Mouse (Mus musculus): ENCODE data around the gene Eif4g3. TPM values are rescaled to one million over a fixed set of nuclear protein-coding genes. Genes with fewer than 3 reads are reported as not detected.

The Eif4g3 gene
- total and polyA plus RNA-seq, 3 experiments: 29.1 to 43.7 (median 39.7) TPM

GRCm38 (mm10) chr4:138163836-138164235 lies 171.0 kb downstream of the Eif4g3 start:
- H3K27ac ChIP-seq: no peak overlapping the region
- no peak for DNase-seq
- H3K36me3 ChIP-seq (ENCODE audit: control insufficient read depth, insufficient read depth, low read length): peaks cover 3% of the 10 kb centered on the region; the same call in 1 of the 2 replicates
- H3K27me3 ChIP-seq (ENCODE audit: control insufficient read depth, insufficient read depth, low read length): no peaks in the 10 kb centered on the region
- H3K9ac ChIP-seq (ENCODE audit: low read depth, low read length): no peak overlapping the region
- H3K4me3 ChIP-seq: no peak overlapping the region
- H3K4me1 ChIP-seq (ENCODE audit: control insufficient read depth, insufficient read depth, low read length): peaks cover 3% of the 10 kb centered on the region
- intact Hi-C loops (cut with DNase I): no loop called here
- TF ChIP-seq POLR2A (IDR thresholded peaks at IDR 0.05; ENCODE audit: insufficient read depth, low read depth, low read length) (no peak), EP300 (IDR thresholded peaks at IDR 0.05; ENCODE audit: insufficient read depth, low read depth, low read length) (no peak), CTCF (IDR thresholded peaks at IDR 0.05) (no peak)
- WGBS: 49% methylated on average over 2 of the region's 2 CpGs
- no peaks in the 10 kb centered on the region for H3K79me2 ChIP-seq (replicated peaks; ENCODE audit: control insufficient read depth, insufficient read depth, low read length)

GRCm38 (mm10) chr4:138164860-138165259 lies 172.0 kb downstream of the Eif4g3 start:
- WGBS: 88% methylated on average over 2 of the region's 2 CpGs
- H3K9ac ChIP-seq (ENCODE audit: low read depth, low read length): no peak overlapping the region
- intact Hi-C loops (cut with DNase I): no loop called here
- H3K79me2 ChIP-seq (replicated peaks; ENCODE audit: control insufficient read depth, insufficient read depth, low read length): no peaks in the 10 kb centered on the region
- DNase-seq: no peak
- H3K27me3 ChIP-seq (ENCODE audit: control insufficient read depth, insufficient read depth, low read length): no peaks in the 10 kb centered on the region
- TF ChIP-seq EP300 (IDR thresholded peaks at IDR 0.05; ENCODE audit: insufficient read depth, low read depth, low read length): no peak
- no peak for TF ChIP-seq POLR2A (IDR thresholded peaks at IDR 0.05; ENCODE audit: insufficient read depth, low read depth, low read length)
- TF ChIP-seq CTCF (IDR thresholded peaks at IDR 0.05): no peak
- H3K36me3 ChIP-seq (ENCODE audit: control insufficient read depth, insufficient read depth, low read length): peaks cover 3% of the 10 kb centered on the region; the same call in 1 of the 2 replicates
- no peak overlapping the region for H3K27ac ChIP-seq
- no peak overlapping the region for H3K4me3 ChIP-seq
- H3K4me1 ChIP-seq (ENCODE audit: control insufficient read depth, insufficient read depth, low read length): peaks cover 3% of the 10 kb centered on the region

GRCm38 (mm10) chr4:138166519-138166918 lies 173.7 kb downstream of the Eif4g3 start:
- Histone ChIP-seq H3K27ac (no peak overlapping the region), H3K4me1 (ENCODE audit: control insufficient read depth, insufficient read depth, low read length) (no peaks in the 10 kb centered on the region; the same call in 1 of the 2 replicates), H3K79me2 (replicated peaks; ENCODE audit: control insufficient read depth, insufficient read depth, low read length) (no peaks in the 10 kb centered on the region), H3K36me3 (ENCODE audit: control insufficient read depth, insufficient read depth, low read length) (no peaks in the 10 kb centered on the region), H3K9ac (ENCODE audit: low read depth, low read length) (no peak overlapping the region), H3K27me3 (ENCODE audit: control insufficient read depth, insufficient read depth, low read length) (no peaks in the 10 kb centered on the region), H3K4me3 (no peak overlapping the region)
- intact Hi-C loops (cut with DNase I): no loop called here
- 85% methylated on average over 10 of the region's 10 CpGs for whole genome bisulfite sequencing
- no peak for DNase-seq
- TF ChIP-seq CTCF (IDR thresholded peaks at IDR 0.05) (no peak), EP300 (IDR thresholded peaks at IDR 0.05; ENCODE audit: insufficient read depth, low read depth, low read length) (no peak), POLR2A (IDR thresholded peaks at IDR 0.05; ENCODE audit: insufficient read depth, low read depth, low read length) (no peak)

- TF ChIP-seq POLR2A (IDR thresholded peaks at IDR 0.05; ENCODE audit: insufficient read depth, low read depth, low read length) (no peak), CTCF (IDR thresholded peaks at IDR 0.05) (no peak), EP300 (IDR thresholded peaks at IDR 0.05; ENCODE audit: insufficient read depth, low read depth, low read length) (no peak)
- Histone ChIP-seq H3K36me3 (ENCODE audit: control insufficient read depth, insufficient read depth, low read length) (no peaks in the 10 kb centered on the region), H3K4me3 (no peak overlapping the region), H3K9ac (ENCODE audit: low read depth, low read length) (no peak overlapping the region), H3K79me2 (replicated peaks; ENCODE audit: control insufficient read depth, insufficient read depth, low read length) (no peaks in the 10 kb centered on the region), H3K27ac (no peak overlapping the region), H3K4me1 (ENCODE audit: control insufficient read depth, insufficient read depth, low read length) (no peaks in the 10 kb centered on the region; the same call in 1 of the 2 replicates), H3K27me3 (ENCODE audit: control insufficient read depth, insufficient read depth, low read length) (no peaks in the 10 kb centered on the region)
- no peak for DNase-seq
- WGBS: 87% methylated on average over 3 of the region's 3 CpGs
- intact Hi-C loops (cut with DNase I): no loop called here
Measured at GRCm38 (mm10) chr4:138168162-138168561, 175.3 kb downstream of the Eif4g3 start.

GRCm38 (mm10) chr4:138169420-138169819 lies 176.6 kb downstream of the Eif4g3 start:
- DNase-seq: no peak
- H3K36me3 ChIP-seq (ENCODE audit: control insufficient read depth, insufficient read depth, low read length): no peaks in the 10 kb centered on the region
- H3K27me3 ChIP-seq (ENCODE audit: control insufficient read depth, insufficient read depth, low read length): no peaks in the 10 kb centered on the region
- H3K4me1 ChIP-seq (ENCODE audit: control insufficient read depth, insufficient read depth, low read length): no peaks in the 10 kb centered on the region
- TF ChIP-seq CTCF (IDR thresholded peaks at IDR 0.05) (no peak), EP300 (IDR thresholded peaks at IDR 0.05; ENCODE audit: insufficient read depth, low read depth, low read length) (no peak), POLR2A (IDR thresholded peaks at IDR 0.05; ENCODE audit: insufficient read depth, low read depth, low read length) (no peak)
- H3K9ac ChIP-seq (ENCODE audit: low read depth, low read length): no peak overlapping the region
- H3K27ac ChIP-seq: no peak overlapping the region
- H3K4me3 ChIP-seq: no peak overlapping the region
- intact Hi-C loops (cut with DNase I): no loop called here
- H3K79me2 ChIP-seq (replicated peaks; ENCODE audit: control insufficient read depth, insufficient read depth, low read length): no peaks in the 10 kb centered on the region
- 85% methylated on average over 4 of the region's 4 CpGs for WGBS

GRCm38 (mm10) chr4:138172686-138173085 lies 179.9 kb downstream of the Eif4g3 start:
- H3K4me1 ChIP-seq (ENCODE audit: control insufficient read depth, insufficient read depth, low read length): no peaks in the 10 kb centered on the region
- no peaks in the 10 kb centered on the region for H3K27me3 ChIP-seq (ENCODE audit: control insufficient read depth, insufficient read depth, low read length)
- H3K27ac ChIP-seq: no peak overlapping the region
- no peaks in the 10 kb centered on the region for H3K36me3 ChIP-seq (ENCODE audit: control insufficient read depth, insufficient read depth, low read length)
- TF ChIP-seq POLR2A (IDR thresholded peaks at IDR 0.05; ENCODE audit: insufficient read depth, low read depth, low read length): no peak
- no peaks in the 10 kb centered on the region for H3K79me2 ChIP-seq (replicated peaks; ENCODE audit: control insufficient read depth, insufficient read depth, low read length)
- 91% methylated on average over 4 of the region's 4 CpGs for WGBS
- no peak overlapping the region for H3K4me3 ChIP-seq
- intact Hi-C loops (cut with DNase I): no loop called here
- H3K9ac ChIP-seq (ENCODE audit: low read depth, low read length): no peak overlapping the region
- DNase-seq: no peak
